Mouse (Mus musculus): ENCODE data around the gene Ginm1.

GRCm38 (mm10) chr10:7778361-7778760 lies 14.3 kb downstream of the Ginm1 start:
- TF ChIP-seq CTCF (IDR thresholded peaks at IDR 0.05; ENCODE audit: low read depth, low read length) (no peak), POLR2A (IDR thresholded peaks at IDR 0.05; ENCODE audit: borderline replicate concordance, low read depth, low read length) (no peak)

All from bone marrow macrophage, adult 2 months (primary cell).